Mouse (Mus musculus) granulocyte monocyte progenitor cell, adult 5-6 weeks (primary cell): ENCODE results near the gene St7l. TPM values are rescaled to one million over a fixed set of nuclear protein-coding genes. Genes with fewer than 3 reads are reported as not detected.
A peak's percentile ranks its signal among the peaks of the same experiment; 100 is the strongest.
"Not testable (repeated sequence)": the region's sequence is repeated elsewhere in the genome, so short reads cannot be mapped to it uniquely, and the experiment has no call there.

Source experiments
- ATAC-seq: replicated peaks from 2 replicates; pipeline ENCODE4 v1.8.0; 2016; ENCODE audit warnings: mild to moderate bottlenecking, moderate TSS enrichment, inconsistent platforms; ENCODE audit not compliant: poor library complexity, severe bottlenecking
- total RNA-seq, 2 experiments: library from RNA; stranded (forward) in 1 of 2; stranded (reverse) in 1 of 2; fragments of 200-712, 200-1000 nt in 1 of 2; fragments of >200 nt in 1 of 2; fragmentation: Nextera tagmentation in 1 of 2; gene quantifications; 2 replicates each; pipeline ENCODE4 v1.2.3; 2014 to 2017

St7l gene
- 19.7 and 27.5 TPM in 2 replicates for total RNA-seq (2014; fragmentation: Nextera tagmentation)
- 18.4 and 30.3 TPM in 2 replicates for total RNA-seq (2017)

DNA sequence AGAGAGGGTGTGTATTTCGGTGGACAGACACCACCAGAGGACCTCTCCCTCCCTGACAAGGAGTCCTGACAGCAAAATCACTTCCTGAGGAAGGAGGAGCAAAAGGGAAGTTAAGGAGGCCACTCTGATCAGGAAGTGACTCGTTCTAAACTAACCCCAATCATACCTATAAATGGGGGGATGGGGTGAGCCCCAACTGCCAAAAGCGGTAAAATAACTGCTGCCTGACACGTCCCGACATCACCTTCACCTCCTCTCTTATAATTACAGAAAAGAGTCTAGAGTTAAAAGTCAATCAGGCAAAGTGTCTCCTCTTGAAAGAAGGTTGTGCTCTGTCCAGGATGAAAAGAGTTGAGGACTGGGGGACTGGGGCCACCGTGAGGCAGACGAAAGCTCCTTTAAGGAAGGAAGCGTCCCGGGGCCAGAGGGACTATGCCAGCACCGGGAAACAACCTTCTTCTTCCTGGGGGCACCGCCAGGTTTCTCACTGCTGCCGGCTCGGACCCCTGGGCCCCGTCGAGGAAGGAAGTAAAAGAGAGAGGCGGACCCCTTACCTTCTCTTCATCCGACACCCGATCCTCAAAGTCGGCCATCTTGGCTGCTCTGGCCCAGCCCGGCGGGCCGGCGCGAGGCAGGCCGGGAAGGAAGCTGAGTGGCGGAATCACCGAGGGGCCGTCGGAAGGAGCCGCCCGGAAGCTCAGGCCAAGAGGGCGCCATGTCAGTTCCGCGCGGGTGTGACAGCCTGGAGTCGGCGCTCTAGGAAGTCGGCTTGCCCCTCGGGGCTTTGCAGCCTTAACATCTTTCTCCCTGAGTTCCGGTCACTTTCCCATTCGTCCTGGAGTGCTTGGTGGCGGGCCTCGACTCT is at the start of gene St7l, which contains the start of gene Capza1:
St7l (plus strand) TSS at position 220 of the 865 bp plus-strand sequence.
Capza1 (minus strand) TSS at position 720 of the 865 bp plus-strand sequence.
- ATAC-seq: peak; percentile 80

DNA sequence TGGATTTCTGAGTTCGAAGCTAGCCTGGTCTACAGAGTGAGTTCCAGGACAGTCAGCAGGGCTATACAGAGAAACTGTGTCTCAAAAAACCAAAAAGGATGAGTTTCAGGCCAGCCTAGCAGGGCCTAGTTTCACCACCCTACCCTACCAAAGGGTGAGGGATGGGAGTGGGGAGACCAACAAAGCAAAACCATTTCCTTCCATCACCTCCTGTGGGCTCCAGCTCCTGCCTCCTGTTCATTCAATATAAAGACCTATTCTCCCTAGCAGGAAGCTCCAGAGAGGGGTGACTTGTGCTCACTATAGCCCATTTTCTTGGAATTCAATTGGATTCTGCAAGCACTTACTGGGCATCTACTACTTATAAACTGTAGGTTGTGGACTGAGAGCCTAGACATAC is 49.1 kb upstream of the St7l start:
- no peak for ATAC-seq

DNA sequence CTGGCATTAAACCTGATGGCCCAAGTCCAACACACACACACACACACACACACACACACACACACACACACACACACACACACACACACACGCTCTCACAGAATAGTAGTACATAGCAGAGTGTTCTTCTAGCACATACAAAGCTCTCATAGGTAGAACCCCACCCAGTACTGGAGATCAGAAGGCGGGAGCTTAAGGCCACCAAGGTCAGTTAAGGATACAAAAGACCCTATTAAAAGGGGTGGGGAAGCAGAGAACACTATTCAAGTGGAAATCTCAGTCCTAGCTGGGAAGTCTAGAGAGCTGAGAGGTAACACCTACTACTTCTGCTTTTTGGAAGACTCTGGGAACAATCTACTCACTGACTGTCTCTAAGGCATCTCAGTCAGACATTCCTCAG is 48.5 kb upstream of the St7l start:
- no peak for ATAC-seq

DNA sequence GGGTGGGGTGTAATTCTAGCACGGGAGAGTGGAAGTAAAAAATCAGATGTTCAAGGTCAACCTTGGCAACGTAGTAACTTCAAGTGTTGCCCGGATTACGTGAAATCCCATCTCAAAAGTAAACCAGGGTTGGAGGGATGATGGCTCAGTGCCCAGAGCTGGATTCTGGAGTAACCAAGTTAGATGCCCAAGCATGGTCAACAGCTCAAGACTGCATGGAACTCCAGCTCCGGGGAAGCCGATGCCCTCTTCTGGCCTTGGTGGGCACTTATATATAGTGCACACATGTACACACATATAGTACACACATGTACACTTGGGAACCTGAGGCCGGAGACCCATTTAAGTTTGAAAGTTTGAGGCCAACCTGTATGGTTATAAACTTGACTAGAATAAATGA is 47.7 kb upstream of the St7l start:
- ATAC-seq: no peak

DNA sequence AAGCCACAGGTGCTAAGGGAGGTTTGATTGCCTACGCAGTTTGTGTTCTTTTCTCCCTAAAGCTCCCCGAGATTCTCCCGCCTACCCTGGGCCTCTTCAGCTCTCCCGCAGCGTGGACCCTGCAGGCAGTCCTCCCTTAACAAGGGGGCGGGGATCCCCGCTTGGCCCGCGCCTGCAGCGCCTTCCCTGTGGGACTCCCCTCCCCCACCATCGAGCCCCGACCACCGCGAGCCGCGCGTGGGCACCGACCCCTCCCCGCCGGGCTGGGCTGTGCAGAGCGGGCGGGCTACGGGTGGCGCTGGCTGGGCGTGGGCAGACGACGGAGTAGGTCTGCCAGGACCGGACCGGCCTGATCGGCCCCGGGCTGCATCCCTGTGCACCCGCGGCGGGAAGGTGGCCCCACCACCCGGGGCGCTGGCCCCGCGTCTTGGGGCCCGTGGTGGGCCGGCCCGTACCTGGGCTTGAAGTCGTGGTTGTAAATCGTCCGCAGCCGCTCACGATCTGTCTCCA is 46.3 kb upstream of the St7l start:
- ATAC-seq: peak; percentile 39

DNA sequence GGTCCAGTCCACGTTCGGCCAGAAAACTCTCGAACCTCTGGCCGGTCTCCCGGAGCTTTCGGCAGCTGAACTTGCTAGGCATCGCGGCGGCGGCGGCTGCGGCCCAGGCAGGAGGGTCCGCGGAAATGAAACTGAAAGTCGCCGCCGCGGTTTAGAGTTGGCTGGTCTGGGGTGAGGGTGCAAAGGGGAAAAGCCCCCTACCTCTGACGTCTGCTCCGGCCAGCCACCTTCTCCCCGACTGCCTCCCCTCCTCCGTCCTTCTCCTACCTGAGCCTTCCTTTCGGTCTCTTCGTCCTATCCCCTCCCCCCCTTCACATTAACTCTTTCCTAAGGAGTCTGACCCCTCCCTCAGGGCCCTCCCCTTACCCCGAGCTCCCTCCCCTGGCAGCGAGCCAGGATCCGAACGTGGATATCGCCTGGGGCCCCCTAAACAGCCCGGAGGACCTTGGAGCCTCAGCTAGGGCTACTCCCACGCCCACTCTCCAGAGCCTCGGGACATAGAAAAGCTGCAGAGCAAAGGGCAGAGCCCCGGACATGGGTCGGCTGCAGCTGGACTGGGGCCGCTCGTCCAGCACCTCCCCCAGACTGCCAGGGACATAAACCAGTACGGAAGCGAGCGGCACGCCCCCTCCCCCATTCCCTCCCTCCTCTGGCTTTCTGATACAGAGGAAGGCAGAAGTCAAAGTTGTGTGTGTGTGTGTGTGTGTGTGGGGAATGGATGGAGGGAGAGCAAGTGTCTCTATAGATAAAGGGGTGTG is 45.6 kb upstream of the St7l start, which contains the start of gene Mov10:
Mov10 (minus strand) TSS at position 573 of the 758 bp plus-strand sequence.
- peak; percentile 76 for ATAC-seq

DNA sequence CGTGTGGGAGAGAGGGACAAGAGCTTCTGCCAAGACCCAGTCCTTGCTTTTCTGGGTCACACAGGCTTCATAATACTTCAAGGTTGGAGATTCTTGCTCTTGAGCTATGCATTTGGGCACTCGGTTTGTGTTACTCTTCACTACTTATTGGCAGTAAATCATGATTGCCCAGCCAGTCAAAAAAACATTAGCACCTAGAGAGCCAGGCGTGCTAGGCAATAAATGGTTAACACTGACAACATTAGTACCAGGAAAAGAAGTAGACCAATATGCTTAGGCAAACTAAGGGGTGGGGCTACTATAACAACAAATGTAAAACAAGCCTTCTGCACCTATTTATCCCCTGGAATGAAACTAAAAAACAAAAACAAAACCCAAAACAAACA is 45.1 kb upstream of the St7l start:
- no peak for ATAC-seq

DNA sequence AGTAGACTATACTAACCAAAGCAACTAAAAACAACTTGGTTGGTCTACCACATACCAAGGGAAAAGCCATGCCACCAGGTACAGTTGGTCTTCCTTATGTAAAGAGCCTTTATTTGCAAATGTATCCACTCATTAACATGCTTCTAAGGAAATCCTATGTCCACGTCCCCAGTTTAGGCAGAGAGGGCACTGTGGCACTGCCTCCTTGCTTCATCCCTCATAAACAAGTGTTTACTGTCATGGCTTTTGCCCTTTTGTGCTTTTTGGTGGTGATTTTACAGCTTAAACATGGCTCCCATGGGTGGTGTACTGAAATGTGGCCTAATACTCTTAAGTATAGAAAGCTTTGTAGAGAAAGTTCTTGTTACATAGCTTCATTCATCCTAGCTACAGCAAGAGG is 43.4 kb upstream of the St7l start:
- no peak for ATAC-seq

DNA sequence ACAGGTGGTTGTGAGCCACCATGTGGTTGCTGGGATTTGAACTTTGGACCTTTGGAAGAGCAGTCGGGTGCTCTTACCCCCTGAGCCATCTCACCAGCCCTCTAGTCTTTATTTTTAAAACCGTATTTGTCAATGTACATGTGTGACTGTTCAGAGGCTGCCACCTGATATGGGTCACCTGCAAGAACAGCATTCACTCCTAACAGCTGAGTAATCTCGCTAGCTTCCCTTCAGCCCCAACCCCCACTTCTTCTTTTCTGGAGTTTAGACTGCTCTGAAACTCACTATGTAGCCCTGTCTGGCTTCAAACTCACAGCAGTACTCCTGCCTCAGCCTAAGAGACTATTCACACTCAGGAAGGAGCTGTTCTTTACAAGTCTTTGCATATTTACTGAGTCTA is 41.4 kb upstream of the St7l start:
- ATAC-seq: no peak

DNA sequence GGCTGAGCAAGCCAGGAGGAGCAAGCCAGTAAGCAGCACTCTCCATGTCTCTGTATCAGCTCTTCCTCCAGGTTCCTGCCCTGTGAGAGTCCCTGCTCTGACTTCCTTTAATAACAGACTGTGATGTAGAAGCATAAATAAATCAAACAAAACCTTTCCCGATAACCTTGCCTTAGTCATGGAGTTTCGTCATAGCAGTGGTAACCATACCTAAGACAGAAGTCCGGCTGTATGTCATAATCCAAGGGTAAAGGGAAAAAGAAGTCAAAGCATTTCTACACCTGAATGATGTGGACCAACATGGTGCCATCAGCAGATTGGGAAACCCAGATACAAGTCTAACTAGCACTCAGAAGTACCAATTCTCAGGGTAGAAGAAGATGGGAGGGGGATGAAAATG is 28.0 kb upstream of the St7l start:
- ATAC-seq: no peak

DNA sequence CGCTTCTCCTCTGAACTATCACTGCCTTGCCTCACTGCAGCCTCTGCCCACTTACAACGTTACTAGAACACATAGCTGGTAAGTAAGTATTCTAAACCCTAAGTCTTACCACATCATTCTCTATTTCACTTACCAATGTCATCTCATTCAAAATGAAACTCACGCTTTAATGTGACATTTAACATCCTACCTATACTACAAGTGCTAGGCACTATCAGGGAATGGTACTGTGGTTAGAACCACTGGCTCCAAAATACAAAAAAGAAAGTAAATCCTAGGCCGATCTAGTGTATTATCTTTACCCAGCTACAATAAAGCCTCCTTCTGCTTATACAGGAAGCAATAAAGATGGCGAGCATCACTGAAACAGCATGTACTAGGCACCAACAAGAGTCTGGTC is 22.8 kb upstream of the St7l start:
- ATAC-seq: no peak

DNA sequence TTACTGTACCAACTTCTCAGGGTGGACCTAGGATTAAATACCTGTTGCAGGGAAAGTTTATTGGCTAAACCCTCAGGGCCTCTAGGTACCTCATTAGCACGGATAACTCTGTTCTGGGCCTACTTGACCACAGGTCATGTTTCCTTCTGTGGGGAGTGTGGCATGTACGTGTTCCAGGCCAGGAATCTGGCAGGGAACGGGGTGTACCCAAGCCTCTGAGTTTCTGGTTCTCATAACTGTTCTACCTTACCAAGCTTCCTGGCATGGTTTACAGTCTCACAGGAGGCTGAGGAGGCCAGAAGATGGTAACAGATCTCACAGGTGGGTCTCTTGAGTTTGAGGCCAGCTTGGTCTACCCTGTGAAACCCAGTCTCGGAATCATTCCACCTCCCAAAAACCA is 17.2 kb upstream of the St7l start:
- no peak for ATAC-seq

DNA sequence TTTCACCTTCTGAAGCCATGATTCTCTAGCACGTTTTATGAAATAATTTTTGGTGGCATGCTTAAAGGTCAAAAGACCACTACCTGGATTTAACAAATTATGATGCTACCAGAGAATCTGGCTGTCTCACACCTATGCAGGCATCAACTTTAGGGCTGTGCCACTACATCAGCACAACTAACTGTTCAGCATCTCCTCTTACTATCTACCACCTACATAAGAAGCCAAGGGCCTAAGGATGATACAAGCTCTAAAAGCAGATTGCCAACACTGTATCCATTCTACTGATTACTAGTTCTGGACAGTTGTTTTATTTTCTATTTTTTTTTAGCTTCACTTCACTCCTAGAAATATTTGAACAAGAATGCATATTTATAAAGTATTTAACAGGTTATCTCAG is 9.3 kb upstream of the St7l start:
- no peak for ATAC-seq

DNA sequence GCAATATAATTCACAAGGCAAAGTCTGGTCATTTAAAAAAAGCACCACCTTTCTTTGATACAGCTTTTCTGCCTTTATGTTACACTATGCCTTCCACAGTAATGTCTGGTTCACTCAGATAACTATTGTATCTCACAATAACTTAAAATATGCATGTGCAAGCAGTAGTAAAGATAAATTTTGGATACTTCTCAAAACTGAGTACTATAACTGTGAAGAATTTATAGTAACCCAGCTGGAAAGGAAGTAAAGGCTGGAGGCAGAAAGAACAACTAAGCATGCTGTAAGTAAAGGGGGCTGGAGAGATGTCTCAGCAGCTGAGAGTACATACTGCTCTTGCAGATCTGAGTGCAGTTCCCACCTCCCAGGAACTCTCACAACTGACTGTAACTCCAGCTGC is 8.9 kb upstream of the St7l start:
- ATAC-seq: no peak

DNA sequence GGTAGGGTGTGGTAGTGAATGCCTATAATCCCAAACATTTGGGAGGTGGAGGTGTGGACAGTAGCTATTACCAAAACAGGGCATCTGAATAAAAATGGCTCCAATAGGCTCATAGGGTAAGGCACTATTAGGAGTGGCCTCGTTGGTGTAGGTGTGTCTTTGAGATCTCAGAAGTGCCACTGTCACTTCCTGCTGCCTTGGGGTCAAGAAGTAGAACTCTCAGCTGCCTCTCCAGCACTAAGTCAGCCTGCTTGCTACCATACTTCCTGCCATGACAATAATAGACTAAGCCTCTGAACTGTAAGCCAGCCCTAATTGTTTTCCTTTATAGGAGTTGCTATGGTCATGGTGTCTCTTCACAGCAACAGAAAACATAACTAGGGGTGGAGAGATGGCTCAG is 7.7 kb upstream of the St7l start:
- peak; percentile 9 for ATAC-seq

DNA sequence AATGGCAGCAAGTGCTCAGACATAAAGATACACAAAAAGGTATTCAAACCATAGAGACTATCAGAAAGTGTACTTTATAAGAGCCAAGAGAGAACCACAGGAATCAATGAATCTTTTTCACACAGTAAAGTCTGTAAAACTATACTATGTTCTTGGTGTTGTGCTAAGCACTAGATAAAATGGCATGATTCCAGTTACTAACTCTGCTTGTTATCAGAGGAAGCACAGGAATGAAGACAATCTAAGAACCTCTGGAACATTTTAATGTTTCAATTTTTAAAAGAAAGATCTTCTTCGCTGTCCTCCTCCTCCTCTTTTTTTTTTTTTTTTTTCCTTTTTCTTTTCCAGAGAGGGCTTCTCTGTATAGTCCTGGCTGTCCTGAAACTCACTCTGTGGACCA is 5.2 kb upstream of the St7l start:
- no peak for ATAC-seq

DNA sequence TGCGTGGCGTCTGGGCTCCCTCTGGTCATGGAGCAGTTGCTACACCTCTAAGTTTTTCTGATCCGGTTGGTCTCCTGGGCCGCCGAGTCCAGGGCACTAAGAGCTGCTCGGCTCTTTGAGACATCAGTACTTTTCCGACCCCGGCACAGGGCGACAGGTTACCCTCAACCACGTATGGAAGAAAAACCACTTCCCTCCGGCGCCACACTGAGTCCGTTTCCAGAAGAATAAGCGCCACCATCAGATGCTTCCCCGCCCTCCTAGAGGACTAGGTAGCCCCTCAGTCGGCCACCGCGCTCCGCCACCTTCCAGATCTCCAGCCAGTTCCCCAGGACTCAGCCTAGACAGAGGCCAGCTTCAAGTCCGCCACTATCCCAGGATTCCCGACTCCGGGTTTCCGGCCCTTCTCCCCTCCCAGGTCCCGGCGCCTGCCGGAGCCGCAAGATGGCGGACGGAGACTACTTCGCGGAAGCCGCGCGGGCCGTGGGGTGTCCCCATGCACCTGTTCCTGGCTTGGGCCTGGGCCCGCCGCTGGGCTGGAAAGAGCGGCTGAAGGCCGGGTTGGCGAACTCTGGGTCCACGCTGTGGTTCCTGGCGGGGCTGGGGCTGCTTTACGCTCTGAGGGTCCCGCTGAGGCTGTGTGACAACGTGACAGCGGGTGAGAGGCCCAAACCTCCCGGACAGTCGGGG is 991 bp downstream of the St7l start:
- ATAC-seq: peak; percentile 65

DNA sequence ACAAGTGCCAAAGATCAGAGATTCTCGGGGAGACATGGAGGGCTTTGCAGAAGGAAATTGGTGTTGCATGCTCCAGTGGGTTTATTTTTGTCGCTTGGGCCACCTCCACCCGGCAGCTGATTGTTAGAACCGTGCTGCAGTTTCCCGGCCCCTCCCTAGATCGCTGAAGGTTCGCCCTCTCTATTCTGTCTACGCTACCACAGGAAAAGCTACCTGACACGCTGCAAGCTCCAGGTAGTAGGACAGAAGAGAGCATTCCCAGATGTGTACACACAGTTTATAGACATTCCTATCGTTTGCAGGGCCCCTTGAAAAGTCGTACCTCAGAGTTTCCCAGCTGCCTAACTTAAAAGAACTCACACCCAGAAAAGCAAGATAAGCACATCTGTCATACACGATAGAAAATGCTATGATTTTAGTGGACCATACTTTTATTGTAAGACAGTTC is 1.6 kb downstream of the St7l start:
- peak; percentile 5 for ATAC-seq

DNA sequence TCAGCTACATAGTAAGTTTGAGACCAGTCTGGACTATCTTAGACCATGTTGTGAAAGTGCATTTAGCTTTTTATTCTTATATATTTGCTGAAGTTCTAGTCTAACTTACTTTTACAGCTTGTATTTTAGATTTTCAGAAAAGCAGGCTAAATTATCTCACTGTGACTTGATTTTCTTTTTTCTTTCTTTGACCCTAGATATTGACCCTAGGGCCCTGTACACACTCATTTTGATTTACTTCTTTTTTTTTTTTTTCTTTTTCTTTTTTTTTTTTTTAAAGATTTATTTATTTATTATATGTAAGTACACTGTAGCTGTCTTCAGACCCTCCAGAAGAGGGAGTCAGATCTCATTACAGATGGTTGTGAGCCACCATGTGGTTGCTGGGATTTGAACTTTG is 2.9 kb downstream of the St7l start:
- not testable (repeated sequence) for ATAC-seq

DNA sequence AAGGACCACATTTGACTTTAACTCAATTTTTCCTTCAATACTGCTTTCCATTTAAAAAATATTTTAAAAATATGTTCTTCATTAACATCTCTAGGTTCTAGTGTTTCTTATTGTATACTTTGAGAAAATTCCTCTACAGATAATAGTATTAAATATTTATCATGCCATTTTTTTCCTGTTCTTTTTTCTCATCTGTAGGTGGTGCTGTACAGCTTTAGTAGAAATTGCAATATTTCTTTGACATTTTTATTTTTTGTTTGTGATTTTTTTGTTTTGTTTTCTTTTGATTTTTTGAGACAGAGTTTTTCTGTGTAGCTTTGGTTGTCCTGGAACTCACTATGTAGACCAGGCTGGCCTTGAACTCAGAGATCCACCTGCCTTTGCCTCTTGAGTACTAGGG is 5.8 kb downstream of the St7l start:
- ATAC-seq: no peak

DNA sequence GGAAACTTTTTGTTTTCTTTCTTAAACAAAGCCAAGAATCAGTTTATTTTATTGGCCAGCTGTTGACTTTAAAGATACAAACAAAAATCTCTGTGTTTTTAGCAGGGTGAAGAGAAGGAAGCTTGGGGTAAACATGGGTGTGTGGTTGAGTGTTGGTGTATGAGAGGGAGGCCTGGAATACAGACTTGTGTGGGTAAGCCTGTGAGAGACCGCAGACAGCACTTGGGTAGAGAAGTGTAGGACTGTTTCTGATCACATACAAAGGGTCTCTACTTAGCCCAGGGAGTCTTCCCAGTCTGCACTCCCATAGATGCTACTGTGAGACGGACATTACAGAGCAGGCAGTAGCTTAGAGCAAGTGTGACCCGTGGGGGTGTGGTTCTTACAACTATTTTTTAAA is 24.8 kb downstream of the St7l start:
- ATAC-seq: no peak
